Mouse (Mus musculus) embryo, embryonic 11.5 days (tissue): ENCODE data around the gene Scoc.
A peak's percentile ranks its signal among the peaks of the same experiment; 100 is the strongest.

Experiments
- DNase-seq: peaks from one replicate; pipeline ENCODE4 v3.0.0-alpha.2; 2012; ENCODE audit warnings: low read depth, low spot score

The Scoc gene

GRCm38 (mm10) chr8:83397726-83398125 lies 60.5 kb downstream of the Scoc start:
- no peak for DNase-seq

- DNase-seq, result no peak
Observed at GRCm38 (mm10) chr8:83396680-83397079, 61.5 kb downstream of the Scoc start.

GRCm38 (mm10) chr8:83394325-83394724 lies 63.9 kb downstream of the Scoc start:
- DNase-seq, result no peak

- DNase-seq, result no peak
Observed at GRCm38 (mm10) chr8:83392521-83392920, 65.7 kb downstream of the Scoc start.

GRCm38 (mm10) chr8:83390006-83390701 lies 68.0 kb downstream of the Scoc start:
- no peak for DNase-seq

- peak; percentile 63 for DNase-seq
Observed at GRCm38 (mm10) chr8:83389316-83390005, 68.7 kb downstream of the Scoc start, which contains the start of gene Clgn. Gene Clgn (plus strand): TSS chr8:83389867.

GRCm38 (mm10) chr8:83382850-83383249 lies 75.3 kb downstream of the Scoc start:
- no peak for DNase-seq

GRCm38 (mm10) chr8:83381016-83381415 lies 77.2 kb downstream of the Scoc start:
- no peak for DNase-seq

- DNase-seq, result no peak
Observed at GRCm38 (mm10) chr8:83380141-83380540, 78.0 kb downstream of the Scoc start.
